Mouse (Mus musculus): Measurements from ENCODE around the gene Lrrc61.
"Not testable (repeated sequence)": the region's sequence is repeated elsewhere in the genome, so short reads cannot be mapped to it uniquely, and the experiment has no call there.

Gene Lrrc61

DNA sequence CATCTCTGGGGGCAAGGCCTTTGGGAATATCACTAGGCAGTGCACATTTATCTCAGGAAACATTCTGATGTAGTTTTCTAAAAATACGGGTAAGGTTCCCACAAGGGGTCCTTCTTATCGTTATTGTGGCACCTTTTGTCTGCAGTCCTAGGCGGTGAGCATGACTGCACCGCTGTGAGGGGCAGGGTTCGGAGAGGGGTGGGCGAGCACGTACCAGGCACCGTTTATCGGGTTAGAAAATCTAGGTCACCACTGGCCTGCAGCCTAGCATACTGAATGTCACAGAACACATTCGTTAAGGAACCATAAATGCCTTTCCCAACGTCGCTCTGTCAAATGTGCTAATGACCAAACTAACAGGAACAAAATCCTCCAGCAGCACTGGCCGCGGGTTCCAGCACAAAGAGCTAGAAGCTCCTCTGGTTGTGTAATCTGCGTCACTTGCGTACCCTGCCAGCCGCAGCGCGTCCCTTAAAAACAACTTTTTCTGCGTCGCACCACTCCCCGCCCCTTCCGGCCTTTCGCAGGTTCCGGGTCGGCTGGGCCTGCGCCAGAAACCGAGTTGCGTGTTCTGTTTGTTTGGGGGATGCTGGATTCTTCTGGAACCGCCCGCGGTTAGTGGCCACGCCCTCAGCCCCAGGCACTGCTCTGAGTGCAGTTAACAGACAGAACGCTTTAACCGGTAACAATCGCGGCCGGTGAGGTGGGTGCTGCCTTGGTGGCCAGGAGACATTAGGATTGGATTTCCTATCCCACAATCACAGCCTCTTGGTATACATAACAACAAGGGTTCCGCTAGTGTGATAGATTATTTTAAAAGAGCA lies at the start of gene Lrrc61:
Gene Lrrc61, plus strand, starts transcription at position 517 of the 824 bp plus-strand sequence.
- DNase-seq (ENCODE audit: low read depth, low spot score) = peak; percentile 80

DNA sequence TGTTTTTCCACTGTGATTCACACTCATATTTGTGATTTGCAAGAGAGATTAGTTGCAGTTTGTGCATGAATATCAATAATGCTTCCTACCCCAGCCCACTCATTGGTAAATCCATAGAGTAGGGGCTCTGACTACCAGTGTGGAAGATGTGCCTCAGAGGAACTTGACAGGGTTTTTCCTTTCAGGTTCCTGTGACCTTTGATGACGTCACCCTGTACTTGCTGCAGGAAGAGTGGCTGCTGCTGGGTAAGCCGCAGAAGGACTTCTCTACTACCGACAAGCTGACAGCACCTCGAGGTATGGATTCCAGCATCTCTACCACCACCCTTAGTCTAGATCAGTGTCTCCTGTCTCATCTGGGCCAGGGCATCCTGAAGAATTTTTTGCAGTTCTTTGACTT lies 46.5 kb upstream of the Lrrc61 start:
- no peak for DNase-seq (ENCODE audit: low read depth, low spot score)

DNA sequence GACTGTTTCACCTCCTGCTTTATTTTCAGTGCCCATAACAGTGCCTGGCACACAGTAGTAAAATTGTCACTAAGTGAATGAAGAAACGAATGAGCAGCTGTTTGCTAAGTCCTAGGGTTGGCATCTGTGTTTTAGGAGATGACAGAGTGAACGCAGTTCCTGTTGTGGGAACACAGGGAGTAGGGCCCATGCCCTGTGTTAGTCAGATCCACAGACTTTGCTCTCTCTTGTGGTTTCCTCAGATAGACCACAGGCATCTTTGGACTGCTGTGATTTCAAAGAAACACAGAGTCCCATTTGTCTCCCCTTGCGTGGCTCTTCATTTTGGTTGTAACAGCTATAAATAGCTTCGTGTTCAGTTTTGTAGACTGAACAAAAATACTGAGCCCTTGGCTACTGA lies 44.2 kb upstream of the Lrrc61 start:
- no peak for DNase-seq (ENCODE audit: low read depth, low spot score)

- no peak for DNase-seq (ENCODE audit: low read depth, low spot score)
Observed at GRCm38 (mm10) chr6:48511861-48512260, 42.7 kb upstream of the Lrrc61 start.

DNA sequence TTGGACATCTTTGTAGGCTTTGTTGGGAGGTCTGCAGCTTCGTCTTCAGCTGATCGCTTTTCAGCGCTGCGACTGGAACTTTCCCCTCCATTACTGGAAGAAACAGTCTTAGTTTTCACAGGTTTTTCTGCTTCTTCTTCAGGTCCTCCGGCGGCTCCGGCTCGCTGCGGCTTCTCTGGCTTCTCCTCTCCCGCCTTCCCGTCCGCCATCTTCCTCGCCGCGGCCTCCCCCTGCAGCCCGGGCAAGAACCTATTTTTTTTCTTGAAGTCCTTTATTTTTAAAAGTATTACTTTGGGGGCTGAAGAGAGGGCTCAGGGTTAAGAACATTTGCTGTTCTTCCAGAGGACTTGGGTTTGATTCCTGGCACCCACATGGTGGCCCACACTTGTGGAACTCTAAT lies 29.7 kb upstream of the Lrrc61 start:
- not testable (repeated sequence) for DNase-seq (ENCODE audit: low read depth, low spot score)

DNA sequence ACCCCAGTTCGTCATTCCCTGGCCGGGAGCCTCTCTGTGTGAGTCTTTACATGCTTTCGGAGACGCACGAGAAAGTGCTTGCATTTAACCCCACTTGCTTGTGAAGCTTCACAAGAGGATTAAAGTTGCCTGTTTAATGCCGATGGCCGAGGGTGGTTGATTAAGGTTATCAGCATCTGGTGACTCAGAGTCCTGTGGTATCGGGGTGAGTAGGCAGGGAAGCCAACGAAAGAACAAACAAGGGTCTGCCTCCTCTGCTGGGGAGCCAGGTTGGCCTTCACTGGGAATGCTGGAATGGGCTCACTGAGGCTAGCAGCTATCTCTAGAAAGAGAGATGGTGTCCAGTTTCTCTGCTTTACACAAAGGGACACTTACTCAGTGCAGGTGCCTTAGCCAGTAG lies 26.7 kb upstream of the Lrrc61 start:
- no peak for DNase-seq (ENCODE audit: low read depth, low spot score)

DNA sequence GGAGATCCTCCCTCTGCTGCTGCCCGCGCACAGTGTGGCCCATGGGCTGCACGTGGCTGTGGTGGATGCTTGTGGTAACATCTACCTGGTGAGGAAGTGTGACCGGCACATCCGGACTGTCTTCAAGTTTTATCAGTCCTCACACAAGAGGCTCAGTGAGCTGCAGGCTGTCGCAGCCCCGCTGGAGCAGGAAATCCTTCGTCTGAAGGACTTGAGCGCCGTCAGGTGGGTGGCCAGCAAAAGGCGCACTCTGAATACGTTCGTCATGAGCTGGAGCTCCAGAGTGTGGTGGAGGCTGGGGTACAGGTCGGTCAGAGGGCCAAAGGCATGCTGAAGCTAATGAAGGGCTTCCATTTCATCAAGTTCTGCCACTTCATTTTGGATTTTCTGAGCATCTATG lies 25.3 kb upstream of the Lrrc61 start:
- no peak for DNase-seq (ENCODE audit: low read depth, low spot score)

- no peak for DNase-seq (ENCODE audit: low read depth, low spot score)
Observed at GRCm38 (mm10) chr6:48529871-48530440, 24.6 kb upstream of the Lrrc61 start.

- DNase-seq (ENCODE audit: low read depth, low spot score) = no peak
Observed at GRCm38 (mm10) chr6:48530862-48531261, 23.7 kb upstream of the Lrrc61 start.

DNA sequence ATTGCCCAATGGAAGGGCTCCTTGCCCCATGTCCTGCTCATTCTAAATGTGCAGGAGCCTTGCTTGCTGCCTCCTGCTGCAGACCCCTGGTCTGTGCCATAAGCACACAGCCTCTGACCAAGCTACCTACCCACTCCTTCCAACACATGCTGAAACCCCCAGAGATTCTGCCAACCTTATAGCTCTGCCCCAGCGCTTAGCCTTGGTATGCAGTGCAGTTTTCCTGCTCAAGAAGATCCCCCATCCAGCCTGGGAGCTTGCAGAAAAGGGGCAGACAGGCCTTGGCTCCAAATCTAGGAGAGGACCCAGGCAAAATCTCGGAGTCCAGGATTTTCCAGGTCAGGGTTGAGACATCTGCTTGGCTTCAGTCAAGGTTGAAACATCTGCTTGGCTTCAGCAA lies 21.1 kb upstream of the Lrrc61 start:
- no peak for DNase-seq (ENCODE audit: low read depth, low spot score)

GRCm38 (mm10) chr6:48534913-48535312 lies 19.7 kb upstream of the Lrrc61 start:
- DNase-seq (ENCODE audit: low read depth, low spot score) = no peak

- no peak for DNase-seq (ENCODE audit: low read depth, low spot score)
Observed at GRCm38 (mm10) chr6:48536091-48536490, 18.5 kb upstream of the Lrrc61 start.

DNA sequence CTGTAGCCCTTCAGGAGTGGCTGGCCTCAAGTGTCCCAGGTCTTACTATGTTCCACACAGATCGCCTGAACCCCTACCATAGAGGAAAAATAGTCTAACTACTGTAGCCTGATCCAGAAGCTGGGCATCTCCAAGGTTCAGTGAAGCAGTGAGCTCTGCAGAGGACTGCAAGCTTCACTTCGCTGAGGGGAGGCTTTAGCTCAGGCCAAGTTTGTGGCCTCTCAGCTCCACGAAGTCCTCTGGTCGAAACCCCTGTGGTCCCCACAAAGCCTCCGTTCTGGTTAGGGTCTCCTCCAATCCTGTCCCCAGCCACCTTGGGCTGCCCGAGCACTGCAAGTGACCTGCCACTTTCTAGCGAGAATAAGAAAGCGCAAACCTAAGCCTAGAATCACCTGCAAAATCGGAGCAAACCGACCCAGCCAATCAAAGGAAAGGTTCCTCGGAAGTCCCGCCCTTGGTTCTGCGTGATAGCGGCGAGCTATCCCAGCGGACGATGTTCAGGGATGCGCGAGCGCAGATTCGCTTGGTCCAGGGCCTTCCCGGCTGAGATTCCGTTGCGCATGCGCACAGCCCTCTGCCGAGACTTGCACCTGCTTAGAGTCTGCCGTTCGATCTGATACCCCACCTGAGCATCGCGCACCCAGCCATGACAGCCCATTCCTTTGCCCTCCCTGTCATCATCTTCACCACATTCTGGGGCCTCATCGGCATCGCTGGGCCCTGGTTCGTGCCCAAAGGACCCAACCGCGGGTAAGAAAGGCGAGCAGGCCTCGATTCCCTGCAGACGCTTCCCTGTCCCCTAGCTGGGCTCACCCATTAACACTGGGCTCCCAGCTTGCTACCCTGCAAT lies 17.3 kb upstream of the Lrrc61 start, which contains the start of gene Atp6v0e2:
Gene Atp6v0e2, plus strand, starts transcription at position 511 of the 850 bp plus-strand sequence.
- peak; percentile 88 for DNase-seq (ENCODE audit: low read depth, low spot score)

DNA sequence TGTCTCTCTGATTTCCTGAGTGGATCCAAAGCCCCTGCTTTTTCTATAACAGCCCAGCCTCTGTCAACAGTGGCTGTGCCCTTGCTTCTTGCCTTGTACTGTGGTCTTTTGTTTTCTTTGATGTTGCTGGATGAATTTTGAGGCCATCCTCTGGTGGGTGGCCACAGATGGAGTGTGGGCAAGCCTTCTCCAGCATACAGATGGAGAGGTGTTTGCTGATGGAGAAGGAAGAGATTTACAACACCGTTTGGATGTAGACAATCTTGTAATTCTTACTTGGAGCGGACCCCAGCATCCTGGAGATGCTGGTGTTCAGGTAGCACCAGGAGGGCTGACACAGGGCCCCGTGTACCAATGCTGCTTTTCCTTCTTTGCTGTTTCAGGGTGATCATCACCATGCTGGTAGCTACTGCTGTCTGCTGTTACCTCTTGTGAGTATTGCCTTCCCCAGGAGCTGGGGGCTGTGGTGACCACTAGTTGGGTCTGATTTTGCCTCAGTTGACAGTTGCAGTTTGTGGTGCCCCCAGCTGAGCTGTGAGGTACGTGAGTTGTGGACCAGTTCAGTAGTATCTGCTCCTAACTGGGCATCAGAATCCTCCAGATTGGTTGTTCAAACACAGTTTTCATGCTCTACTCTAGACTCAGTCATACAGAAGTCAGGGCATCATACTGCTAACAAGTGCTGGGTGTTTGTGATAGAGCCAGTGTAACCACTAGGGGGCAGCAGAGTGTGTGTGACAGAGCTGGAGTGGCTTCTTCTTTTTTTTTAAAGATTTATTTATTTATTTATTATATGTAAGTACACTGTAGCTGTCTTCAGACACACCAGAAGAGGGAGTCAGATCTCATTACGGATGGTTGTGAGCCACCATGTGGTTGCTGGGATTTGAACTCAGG lies 15.5 kb upstream of the Lrrc61 start:
- peak; percentile 73 for DNase-seq (ENCODE audit: low read depth, low spot score)

GRCm38 (mm10) chr6:48539860-48540259 lies 14.7 kb upstream of the Lrrc61 start:
- DNase-seq (ENCODE audit: low read depth, low spot score) = no peak

- DNase-seq (ENCODE audit: low read depth, low spot score) = no peak
Observed at GRCm38 (mm10) chr6:48540721-48541120, 13.9 kb upstream of the Lrrc61 start.

- no peak for DNase-seq (ENCODE audit: low read depth, low spot score)
Observed at GRCm38 (mm10) chr6:48541560-48542450, 12.8 kb upstream of the Lrrc61 start.

- DNase-seq (ENCODE audit: low read depth, low spot score) = no peak
Observed at GRCm38 (mm10) chr6:48542631-48543030, 12.0 kb upstream of the Lrrc61 start.

- no peak for DNase-seq (ENCODE audit: low read depth, low spot score)
Observed at GRCm38 (mm10) chr6:48545251-48545650, 9.3 kb upstream of the Lrrc61 start.

DNA sequence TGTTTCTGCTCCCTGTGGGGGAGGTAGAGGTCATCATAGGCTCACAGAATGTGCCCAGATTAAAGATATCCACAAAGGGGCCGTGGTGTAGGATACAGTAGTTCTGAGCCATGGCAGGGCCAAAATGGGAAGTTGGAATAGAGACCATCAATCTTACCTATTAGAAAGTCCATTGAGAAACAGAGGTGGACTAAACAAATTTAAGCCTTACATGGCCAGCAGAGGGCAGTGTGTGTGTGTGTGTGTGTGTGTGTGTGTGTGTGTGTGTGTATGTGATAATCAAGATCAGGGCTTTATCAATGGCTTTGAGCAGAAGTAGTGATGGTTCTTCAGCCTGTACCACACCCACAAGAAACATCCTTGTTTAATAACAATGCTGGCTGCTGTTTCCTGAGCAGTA lies 8.3 kb upstream of the Lrrc61 start:
- no peak for DNase-seq (ENCODE audit: low read depth, low spot score)

All from retina, postnatal 7 days (tissue).